Mouse (Mus musculus) testis, adult 2 months (tissue): ENCODE measurements at regions not wholly inside any gene's neighbourhood (a gene's known extent, or its start where the extent isn't known, plus 50 kb on each side); places are given as distances from the start of the nearest gene placed in this dataset.
A peak's percentile ranks its signal among the peaks of the same experiment; 100 is the strongest.

Experiments
- H3K27ac ChIP-seq: fragments of 200-500 bp; 2 replicates; pipeline ENCODE4 v1.5.1; 2012; ENCODE audit warnings: low read depth, low read length; ENCODE audit not compliant: control insufficient read depth, insufficient read depth
- H3K27me3 ChIP-seq: fragments of 200-500 bp; 2 replicates; pipeline ENCODE4 v1.6.1; 2012; ENCODE audit warnings: mild to moderate bottlenecking, low read length, moderate library complexity; ENCODE audit not compliant: control insufficient read depth, insufficient read depth
- H3K36me3 ChIP-seq: fragments of 200-500 bp; 2 replicates; pipeline ENCODE4 v1.6.1; 2012; ENCODE audit warnings: mild to moderate bottlenecking, low read length; ENCODE audit not compliant: control insufficient read depth, insufficient read depth
- H3K4me1 ChIP-seq: fragments of 200-500 bp; 2 replicates; pipeline ENCODE4 v1.6.1; 2012; ENCODE audit warnings: low read length; ENCODE audit not compliant: control insufficient read depth, insufficient read depth
- H3K4me3 ChIP-seq: fragments of 200-500 bp; 2 replicates; pipeline ENCODE4 v1.5.1; 2012; ENCODE audit warnings: low read depth, mild to moderate bottlenecking, low read length, moderate library complexity, mixed read lengths; ENCODE audit not compliant: control insufficient read depth
- CTCF ChIP-seq: fragments of 200-500 bp; IDR thresholded peaks from 2 replicates; pipeline ENCODE4 v1.5.1; 2012; ENCODE audit warnings: low read depth, mild to moderate bottlenecking, inconsistent platforms, low read length, moderate library complexity; ENCODE audit not compliant: control insufficient read depth, insufficient read depth, insufficient replicate concordance
- POLR2A ChIP-seq: fragments of 200-500 bp; IDR thresholded peaks from 2 replicates; pipeline ENCODE4 v1.6.1; 2012; ENCODE audit warnings: low read depth, mild to moderate bottlenecking, inconsistent platforms, low read length, moderate library complexity; ENCODE audit not compliant: control insufficient read depth

- Histone ChIP-seq H3K4me3 (no peak overlapping the region), H3K4me1 (peaks cover 11% of the 10 kb centered on the region), H3K27me3 (no peaks in the 10 kb centered on the region), H3K36me3 (no peaks in the 10 kb centered on the region), H3K27ac (no peak overlapping the region)
- TF ChIP-seq POLR2A (no peak), CTCF (no peak)
These were observed 97.8 kb downstream of the Amer3 start for GRCm38 (mm10) chr1:34677105-34677741.

DNA sequence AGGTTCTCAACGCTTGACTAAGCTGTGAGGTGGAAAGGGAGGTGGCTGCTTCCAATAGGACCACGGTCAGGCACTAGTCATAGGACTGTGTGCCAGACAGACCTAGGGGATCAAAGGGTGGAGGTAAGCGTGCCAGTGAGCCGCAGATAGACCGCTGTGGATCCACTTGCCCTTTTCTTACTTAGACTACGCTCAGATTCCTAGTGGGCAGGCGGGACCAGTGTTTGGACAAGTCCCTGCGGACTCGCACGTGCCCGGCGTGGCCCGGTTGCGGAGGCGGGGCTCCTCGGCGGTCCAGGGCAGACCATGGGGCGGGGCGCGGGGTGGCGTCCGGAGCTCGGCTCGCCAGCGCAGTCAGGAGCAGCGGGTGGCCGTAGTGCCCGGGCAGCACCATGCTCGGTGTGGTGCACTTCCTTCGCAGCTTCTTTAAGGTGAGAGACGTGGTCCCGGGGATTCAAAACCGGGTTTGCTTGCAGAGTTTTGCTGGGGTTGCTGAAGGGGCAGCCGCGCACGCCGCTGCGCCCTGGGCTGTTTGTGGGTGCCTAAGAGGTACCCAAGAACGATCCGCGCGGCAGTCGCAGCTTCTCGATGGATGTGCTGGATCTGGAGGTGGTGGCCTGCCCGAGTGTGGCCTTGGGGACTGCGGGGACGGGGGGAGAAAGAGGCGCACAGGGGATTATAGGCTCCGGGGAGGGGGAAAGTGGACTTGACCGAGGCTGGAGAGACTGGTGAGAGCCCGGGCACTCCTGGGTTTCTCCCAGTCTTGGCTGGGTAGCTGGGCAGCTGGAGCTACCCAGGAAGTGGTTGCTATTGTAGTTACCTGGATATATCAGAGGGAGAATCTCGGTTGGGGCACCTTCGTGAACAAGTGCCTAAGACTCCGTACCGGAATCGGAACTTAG is 98.6 kb downstream of the Amer3 start:
- H3K36me3 ChIP-seq = no peaks in the 10 kb centered on the region
- no peak for TF ChIP-seq CTCF
- TF ChIP-seq POLR2A = no peak
- peaks cover 11% of the 10 kb centered on the region for H3K4me1 ChIP-seq
- no peak overlapping the region for H3K27ac ChIP-seq
- H3K4me3 ChIP-seq = peak overlapping the region; percentile 42
- no peaks in the 10 kb centered on the region for H3K27me3 ChIP-seq

- no peak for TF ChIP-seq POLR2A
- TF ChIP-seq CTCF = no peak
These were observed 99.2 kb downstream of the Amer3 start for GRCm38 (mm10) chr1:34678734-34679068.

GRCm38 (mm10) chr1:34686539-34686938 is 107.1 kb downstream of the Amer3 start:
- H3K27ac ChIP-seq = no peak overlapping the region
- TF ChIP-seq POLR2A = no peak
- no peak for TF ChIP-seq CTCF
- H3K36me3 ChIP-seq = no peaks in the 10 kb centered on the region
- H3K4me3 ChIP-seq = no peak overlapping the region
- no peaks in the 10 kb centered on the region for H3K4me1 ChIP-seq
- H3K27me3 ChIP-seq = no peaks in the 10 kb centered on the region

More at GRCm38 (mm10) chr1:34678734-34679068, 99.2 kb downstream of the Amer3 start:
- Histone ChIP-seq H3K27me3 (no peaks in the 10 kb centered on the region), H3K36me3 (no peaks in the 10 kb centered on the region), H3K4me3 (peak overlapping the region; percentile 42), H3K27ac (no peak overlapping the region), H3K4me1 (peaks cover 11% of the 10 kb centered on the region)

DNA sequence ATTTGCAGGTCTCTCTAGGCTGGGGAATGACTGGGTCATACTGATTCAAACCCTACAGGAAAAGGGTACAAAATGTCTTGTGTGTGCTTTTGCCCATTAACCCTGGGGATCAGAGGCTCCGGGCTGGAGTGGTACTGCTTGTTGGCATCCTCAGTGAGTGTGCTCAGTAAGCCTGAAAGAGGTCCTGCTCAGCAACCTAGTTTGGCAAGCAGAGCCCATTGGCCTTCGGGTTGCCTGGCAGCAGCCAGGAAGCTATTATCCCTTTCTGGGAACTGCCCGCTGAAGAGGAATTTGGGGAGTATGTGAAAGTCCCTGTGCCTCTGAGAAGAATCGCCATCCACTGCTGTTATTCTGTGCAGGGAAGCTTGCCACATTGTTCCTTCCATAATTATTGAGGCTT is 117.1 kb downstream of the Amer3 start:
- TF ChIP-seq CTCF (no peak), POLR2A (no peak)
- no peaks in the 10 kb centered on the region for H3K27me3 ChIP-seq
- no peaks in the 10 kb centered on the region for H3K36me3 ChIP-seq
- H3K27ac ChIP-seq = no peak overlapping the region
- no peaks in the 10 kb centered on the region for H3K4me1 ChIP-seq
- no peak overlapping the region for H3K4me3 ChIP-seq

GRCm38 (mm10) chr1:34700237-34701030 is 121.0 kb downstream of the Amer3 start:
- TF ChIP-seq POLR2A (no peak), CTCF (peak; percentile 36; the same call in 1 of the 2 replicates)
- no peak overlapping the region for H3K4me3 ChIP-seq
- no peaks in the 10 kb centered on the region for H3K36me3 ChIP-seq
- no peaks in the 10 kb centered on the region for H3K4me1 ChIP-seq
- no peaks in the 10 kb centered on the region for H3K27me3 ChIP-seq
- no peak overlapping the region for H3K27ac ChIP-seq

DNA sequence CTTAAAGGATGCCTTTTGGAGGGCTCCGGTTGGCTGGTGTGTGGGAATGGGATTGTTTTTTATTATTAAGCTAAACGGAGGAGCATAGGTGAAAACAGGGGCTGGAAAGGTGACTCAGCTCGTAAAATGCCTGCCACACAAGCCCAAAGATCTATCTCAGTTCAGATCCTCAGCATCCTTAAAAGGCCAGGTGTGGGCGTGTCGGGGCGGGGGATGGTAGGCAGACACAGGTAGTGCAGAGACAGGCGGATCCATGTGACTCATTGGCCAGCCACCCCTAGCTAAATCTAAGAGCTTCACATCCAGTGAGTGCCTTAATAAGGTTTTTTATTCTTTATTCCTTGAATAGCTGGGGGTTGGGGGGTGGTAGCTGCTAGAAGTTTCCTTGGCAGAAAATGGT is 122.0 kb downstream of the Amer3 start:
- Histone ChIP-seq H3K4me1 (no peaks in the 10 kb centered on the region), H3K27ac (no peak overlapping the region), H3K27me3 (no peaks in the 10 kb centered on the region), H3K4me3 (no peak overlapping the region), H3K36me3 (no peaks in the 10 kb centered on the region)
- no peak for TF ChIP-seq CTCF
- no peak for TF ChIP-seq POLR2A
